12 mouse cellular contexts compared by ENCODE assay signal in genomic region chr3:95499024-95499423, GRCm38 (mm10). TPM values are rescaled to one million over a fixed set of nuclear protein-coding genes. Genes with fewer than 3 reads are reported as not detected.
DNase-seq lines count a peak whose midpoint lies in the region; ATAC-seq and TF ChIP-seq lines count a peak whose summit lies in the region.
"Had no signal": no experiment of that assay in that cellular context is flagged by ENCODE, and none has a peak within 500 bp of the region (broad histone marks: within the 10 kb centered on the region; RNA-seq: fewer than 3 reads in every experiment).

Gene Ctsk (plus strand): TSS chr3:95499256.

- intact Hi-C loops in heart, postnatal 10 days (cut with DNase I) = no loop called here

- no peak for TF ChIP-seq CTCF in midbrain, postnatal 0 days (IDR thresholded peaks at IDR 0.05)
- no peak for TF ChIP-seq CTCF in stomach, postnatal 0 days (IDR thresholded peaks at IDR 0.05; ENCODE audit: low read depth)
- TF ChIP-seq CTCF in liver, postnatal 0 days (IDR thresholded peaks at IDR 0.05; ENCODE audit: low read depth) = no peak

- H3K4me3 ChIP-seq in hindbrain, embryonic 11.5 days (ENCODE audit: low read depth, low read length) = no peak within 1 kb of the TSS
- no peak within 1 kb of the TSS for H3K4me3 ChIP-seq in hindbrain, embryonic 16.5 days (ENCODE audit: low read length)
- no peak within 1 kb of the TSS for H3K4me3 ChIP-seq in midbrain, embryonic 16.5 days (ENCODE audit: low read depth, low read length)
- H3K4me3 ChIP-seq in midbrain, postnatal 0 days (ENCODE audit: low read depth, low read length) = no peak within 1 kb of the TSS
- H3K4me3 ChIP-seq in stomach, postnatal 0 days (ENCODE audit: low read depth, low read length) = peak within 1 kb of the TSS; percentile 21
- H3K4me3 ChIP-seq in liver, postnatal 0 days (ENCODE audit: low read depth, low read length) = no peak within 1 kb of the TSS

- no peak for TF ChIP-seq EP300 in stomach, postnatal 0 days (optimal IDR thresholded peaks at IDR 0.05)
- no peak for TF ChIP-seq EP300 in liver, postnatal 0 days (IDR thresholded peaks at IDR 0.05; ENCODE audit: low read depth)

- H3K27me3 ChIP-seq in hindbrain, embryonic 11.5 days (ENCODE audit: control insufficient read depth, insufficient read depth, low read length) = no peaks in the 10 kb centered on the region
- no peaks in the 10 kb centered on the region for H3K27me3 ChIP-seq in hindbrain, embryonic 16.5 days (replicated peaks; ENCODE audit: control insufficient read depth, insufficient read depth, low read length)
- H3K27me3 ChIP-seq in midbrain, embryonic 16.5 days (ENCODE audit: control insufficient read depth, insufficient read depth, low read depth, low read length) = no peaks in the 10 kb centered on the region
- no peaks in the 10 kb centered on the region for H3K27me3 ChIP-seq in midbrain, postnatal 0 days (ENCODE audit: insufficient read depth, low read length)
- H3K27me3 ChIP-seq in stomach, postnatal 0 days (ENCODE audit: control insufficient read depth, insufficient read depth, low read length) = no peaks in the 10 kb centered on the region
- H3K27me3 ChIP-seq in liver, postnatal 0 days (ENCODE audit: insufficient read depth, low read length) = no peaks in the 10 kb centered on the region

- H3K4me2 ChIP-seq in hindbrain, embryonic 11.5 days (replicated peaks; ENCODE audit: low read depth, low read length) = no peak within 1 kb of the TSS
- H3K4me2 ChIP-seq in hindbrain, embryonic 16.5 days (ENCODE audit: low read length) = no peak within 1 kb of the TSS
- H3K4me2 ChIP-seq in midbrain, embryonic 16.5 days (ENCODE audit: low read length) = no peak within 1 kb of the TSS
- H3K4me2 ChIP-seq in midbrain, postnatal 0 days (ENCODE audit: low read depth, low read length, poor library complexity, severe bottlenecking) = no peak within 1 kb of the TSS
- H3K4me2 ChIP-seq in stomach, postnatal 0 days (replicated peaks; ENCODE audit: low read depth) = peak within 1 kb of the TSS; percentile 49
- H3K4me2 ChIP-seq in liver, postnatal 0 days (ENCODE audit: low read depth, low read length) = no peak within 1 kb of the TSS
- H3K4me2 ChIP-seq: liver, embryonic 11.5 days had no signal

- no peak for DNase-seq in hindbrain, embryonic 11.5 days (ENCODE audit: low spot score)
- no peak for DNase-seq in midbrain, postnatal 0 days (ENCODE audit: low spot score)
- DNase-seq in heart, postnatal 10 days = peak; percentile 40 to 46
- no peak for DNase-seq in stomach, postnatal 0 days (ENCODE audit: low spot score)
- DNase-seq in liver, postnatal 0 days = no peak
- no peak for DNase-seq in cerebellum, adult 11-12 months
- DNase-seq: adrenal gland, postnatal 25 days; thymus, postnatal 14 days had no signal

- WGBS in hindbrain, embryonic 11.5 days = 82% methylated on average over 7 of the region's 7 CpGs
- WGBS in hindbrain, embryonic 16.5 days = 85% methylated on average over 7 of the region's 7 CpGs
- WGBS in midbrain, embryonic 16.5 days = 84% methylated on average over 7 of the region's 7 CpGs
- WGBS in midbrain, postnatal 0 days = 88% methylated on average over 7 of the region's 7 CpGs
- 45% methylated on average over 7 of the region's 7 CpGs for WGBS in stomach, postnatal 0 days
- 79% methylated on average over 7 of the region's 7 CpGs for WGBS in liver, postnatal 0 days (ENCODE audit: insufficient replicate concordance)

- ATAC-seq in hindbrain, embryonic 11.5 days (ENCODE audit: low FRiP score) = no peak
- ATAC-seq in hindbrain, embryonic 16.5 days = no peak
- ATAC-seq in midbrain, embryonic 16.5 days = no peak
- ATAC-seq in midbrain, postnatal 0 days (ENCODE audit: low FRiP score) = no peak
- no peak; the same call in 1 of the 2 replicates for ATAC-seq in stomach, postnatal 0 days (ENCODE audit: low FRiP score, low TSS enrichment)
- ATAC-seq in liver, postnatal 0 days = no peak
- ATAC-seq: forebrain, embryonic 16.5 days had no signal

- 0 out of 2 replicates have a peak, but pooled peaks cover 3% of the 10 kb centered on the region for H3K36me3 ChIP-seq in hindbrain, embryonic 11.5 days (ENCODE audit: control insufficient read depth, insufficient read depth, low read length)
- peaks cover 13% of the 10 kb centered on the region for H3K36me3 ChIP-seq in hindbrain, embryonic 16.5 days (ENCODE audit: control insufficient read depth, insufficient read depth, low read length)
- H3K36me3 ChIP-seq in midbrain, embryonic 16.5 days (ENCODE audit: control insufficient read depth, insufficient read depth, low read length) = peaks cover 7% of the 10 kb centered on the region; the same call in 1 of the 2 replicates
- H3K36me3 ChIP-seq in midbrain, postnatal 0 days (ENCODE audit: insufficient read depth, low read length) = peaks cover 16% of the 10 kb centered on the region
- peaks cover 10% of the 10 kb centered on the region for H3K36me3 ChIP-seq in stomach, postnatal 0 days (ENCODE audit: control insufficient read depth, insufficient read depth, low read length)
- peaks cover 26% of the 10 kb centered on the region for H3K36me3 ChIP-seq in liver, postnatal 0 days (replicated peaks; ENCODE audit: insufficient read depth, low read length)

- H3K9ac ChIP-seq in hindbrain, embryonic 11.5 days (ENCODE audit: low read depth, low read length) = no peak within 1 kb of the TSS
- no peak within 1 kb of the TSS; the same call in 1 of the 2 replicates for H3K9ac ChIP-seq in hindbrain, embryonic 16.5 days (ENCODE audit: low read depth, low read length)
- H3K9ac ChIP-seq in midbrain, embryonic 16.5 days (ENCODE audit: low read depth, low read length) = no peak within 1 kb of the TSS
- H3K9ac ChIP-seq in midbrain, postnatal 0 days (replicated peaks; ENCODE audit: low read length, poor library complexity, severe bottlenecking) = no peak within 1 kb of the TSS
- no peak within 1 kb of the TSS for H3K9ac ChIP-seq in stomach, postnatal 0 days (ENCODE audit: low read length)
- no peak within 1 kb of the TSS; the same call in 1 of the 2 replicates for H3K9ac ChIP-seq in liver, postnatal 0 days (replicated peaks)

- no peaks in the 10 kb centered on the region for H3K9me3 ChIP-seq in hindbrain, embryonic 11.5 days (ENCODE audit: control insufficient read depth, low read length)
- H3K9me3 ChIP-seq in hindbrain, embryonic 16.5 days (ENCODE audit: control insufficient read depth, low read length) = no peaks in the 10 kb centered on the region
- H3K9me3 ChIP-seq in midbrain, embryonic 16.5 days (replicated peaks; ENCODE audit: control insufficient read depth, low read length, poor library complexity, severe bottlenecking) = no peaks in the 10 kb centered on the region
- H3K9me3 ChIP-seq in midbrain, postnatal 0 days (ENCODE audit: low read length) = no peaks in the 10 kb centered on the region
- H3K9me3 ChIP-seq in stomach, postnatal 0 days (ENCODE audit: control insufficient read depth, low read length) = no peaks in the 10 kb centered on the region
- H3K9me3 ChIP-seq in liver, postnatal 0 days (ENCODE audit: low read length) = no peaks in the 10 kb centered on the region

- H3K4me1 ChIP-seq in hindbrain, embryonic 11.5 days (replicated peaks; ENCODE audit: control insufficient read depth, insufficient read depth, low read length) = no peaks in the 10 kb centered on the region
- H3K4me1 ChIP-seq in hindbrain, embryonic 16.5 days (ENCODE audit: control insufficient read depth, insufficient read depth, low read depth, low read length) = no peaks in the 10 kb centered on the region
- H3K4me1 ChIP-seq in midbrain, embryonic 16.5 days (ENCODE audit: control insufficient read depth, insufficient read depth, low read length) = no peaks in the 10 kb centered on the region
- no peaks in the 10 kb centered on the region for H3K4me1 ChIP-seq in midbrain, postnatal 0 days (ENCODE audit: insufficient read depth, low read length)
- H3K4me1 ChIP-seq in stomach, postnatal 0 days (replicated peaks; ENCODE audit: control insufficient read depth, insufficient read depth) = no peaks in the 10 kb centered on the region
- H3K4me1 ChIP-seq in liver, postnatal 0 days (ENCODE audit: insufficient read depth) = 0 out of 2 replicates have a peak, but pooled peaks cover 4% of the 10 kb centered on the region

- no peak within 1 kb of the TSS for H3K27ac ChIP-seq in hindbrain, embryonic 11.5 days (ENCODE audit: low read depth, low read length)
- H3K27ac ChIP-seq in hindbrain, embryonic 16.5 days (ENCODE audit: low read depth, low read length) = no peak within 1 kb of the TSS
- no peak within 1 kb of the TSS for H3K27ac ChIP-seq in midbrain, embryonic 16.5 days (ENCODE audit: low read length)
- H3K27ac ChIP-seq in midbrain, postnatal 0 days (ENCODE audit: low read depth, low read length) = no peak within 1 kb of the TSS
- H3K27ac ChIP-seq in stomach, postnatal 0 days (replicated peaks) = peak within 1 kb of the TSS; percentile 41; the same call in 1 of the 2 replicates
- no peak within 1 kb of the TSS for H3K27ac ChIP-seq in liver, postnatal 0 days (ENCODE audit: low read depth)

RNA-seq across cellular contexts. Expression of gene Ctsk, which starts in this region (rescaled TPM):
- polyA plus RNA-seq in hindbrain, embryonic 11.5 days (2014; fragmentation: Nextera tagmentation; extraction: Ambion mirVana) = 10.3 and 10.9 TPM in 2 replicates
- polyA plus RNA-seq in hindbrain, embryonic 16.5 days (2015; fragmentation: Nextera tagmentation; extraction: Ambion mirVana) = 8.4 and 10.0 TPM in 2 replicates
- 5.7 and 10.8 TPM in 2 replicates for polyA plus RNA-seq in midbrain, embryonic 16.5 days (2015; fragmentation: Nextera tagmentation; extraction: Ambion mirVana)
- 3.6 and 6.5 TPM in 2 replicates for total RNA-seq in midbrain, postnatal 0 days (2014; rRNA removed)
- 7.7 and 10.1 TPM in 2 replicates for polyA plus RNA-seq in midbrain, postnatal 0 days (2015; fragmentation: Nextera tagmentation; extraction: Ambion mirVana)
- 10 to 100 TPM; 17.5 to 17.9 TPM for total RNA-seq in heart, postnatal 10 days (2021)
- polyA plus RNA-seq in stomach, postnatal 0 days (2015; fragmentation: Nextera tagmentation; extraction: Ambion mirVana) = 16.3 and 18.7 TPM in 2 replicates
- 2.0 and 2.3 TPM in 2 replicates for polyA plus RNA-seq in liver, postnatal 0 days (2015; fragmentation: Nextera tagmentation; extraction: Ambion mirVana)

Comparison
In these comparisons a context has a peak if more than half of its experiments do, and no peak if none do; other contexts are left out.
1. DNase-seq: peak in heart, postnatal 10 days (2 of 2); none in hindbrain, embryonic 11.5 days (single experiment), midbrain, postnatal 0 days (single experiment), stomach, postnatal 0 days (single experiment), liver, postnatal 0 days (single experiment) and cerebellum, adult 11-12 months (single experiment).